Mouse (Mus musculus): ENCODE measurements around the gene Wdr82. TPM values are rescaled to one million over a fixed set of nuclear protein-coding genes. Genes with fewer than 3 reads are reported as not detected.
"Not testable (repeated sequence)": the region's sequence is repeated elsewhere in the genome, so short reads cannot be mapped to it uniquely, and the experiment has no call there.

The Wdr82 gene
- total RNA-seq, 1 experiment, result 95.8 TPM

DNA sequence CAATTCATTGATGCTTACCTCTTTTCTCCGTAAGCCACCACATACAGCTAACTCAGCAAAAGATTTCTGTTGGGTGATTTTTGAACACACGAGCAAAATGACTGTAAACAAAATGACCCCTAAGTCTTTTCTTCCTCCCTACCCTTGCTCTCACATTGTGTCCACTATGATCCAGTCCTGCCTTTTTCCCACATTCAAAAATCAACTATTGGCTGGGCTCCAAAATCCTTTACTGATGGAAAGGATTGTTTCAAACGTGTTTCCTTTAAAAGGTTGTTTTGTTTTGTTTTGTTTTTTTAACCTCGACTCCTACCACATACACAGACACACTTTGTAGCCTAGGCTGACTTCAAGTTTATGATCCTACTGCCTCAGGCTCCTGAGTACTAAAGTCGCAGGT lies 10.3 kb upstream of the Wdr82 start:
- Histone ChIP-seq H3K9me3 (ENCODE audit: control insufficient read depth, insufficient read depth, low read depth, low read length) (no peaks in the 10 kb centered on the region), H3K4me3 (ENCODE audit: insufficient read depth in 1 of 2, low read depth in 1 of 2, low read length in 2 of 2, poor library complexity in 1 of 2, severe bottlenecking in 1 of 2) (peak overlapping the region; percentile 81 to 93), H3K27ac (ENCODE audit: insufficient read depth, low read depth, low read length, poor library complexity, severe bottlenecking) (no peak overlapping the region), H3K9ac (ENCODE audit: insufficient read depth, low read depth, low read length, poor library complexity, severe bottlenecking) (peak overlapping the region; percentile 90; the same call in 1 of the 2 replicates), H3K4me1 (ENCODE audit: control insufficient read depth in 2 of 2, insufficient read depth in 2 of 2, low read length in 2 of 2, poor library complexity in 1 of 2) (peaks cover 9 to 12% of the 10 kb centered on the region in 2 experiments; a peak in 2 of 4 replicates), H3K36me3 (ENCODE audit: control insufficient read depth, insufficient read depth, low read length, poor library complexity, severe bottlenecking) (no peaks in the 10 kb centered on the region)
- DNase-seq (ENCODE audit: low read depth, low spot score), result no peak
- in situ Hi-C loops (cut with MboI; ENCODE audit: low sequenced_read_pairs in 2 of 2, unreplicated experiment in 2 of 2), result loop anchor here in 1 of 2 experiments (5.0 kb wide), 1 partner anchor 672 kb away; no protein-coding TSS in a partner anchor
- no peak for TF ChIP-seq HCFC1 (IDR thresholded peaks at IDR 0.05; ENCODE audit: borderline replicate concordance, insufficient read depth, low read length)
- TF ChIP-seq ZNF384 (IDR thresholded peaks at IDR 0.05; ENCODE audit: low read depth, low read length), result no peak
- TF ChIP-seq MAFK (IDR thresholded peaks at IDR 0.05; ENCODE audit: insufficient read depth, low read depth, low read length), result no peak
- TF ChIP-seq CHD2 (IDR thresholded peaks at IDR 0.05; ENCODE audit: low read depth, low read length), result no peak
- TF ChIP-seq ZC3H11A (IDR thresholded peaks at IDR 0.05; ENCODE audit: borderline replicate concordance, low read depth, low read length), result no peak

DNA sequence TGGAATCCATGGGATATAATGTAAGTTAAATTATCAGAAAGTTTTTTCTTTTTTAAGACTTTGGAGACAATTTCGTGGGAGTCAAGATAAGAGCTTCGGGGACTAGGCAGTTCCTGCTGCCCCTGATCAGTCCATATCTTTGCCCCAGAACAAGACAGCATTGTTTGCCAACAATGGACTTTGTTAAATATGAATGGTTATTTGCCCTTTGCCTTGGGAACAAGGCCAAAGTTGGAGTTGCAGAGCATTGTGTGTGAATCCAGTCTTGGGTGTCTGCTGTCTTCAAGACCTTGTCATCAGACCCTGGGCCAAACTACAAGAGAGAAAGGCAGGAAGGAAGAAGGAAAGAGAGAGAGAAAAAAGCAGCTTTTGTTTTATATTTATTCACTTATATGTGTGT lies 4.0 kb upstream of the Wdr82 start:
- H3K36me3 ChIP-seq (ENCODE audit: control insufficient read depth, insufficient read depth, low read length, poor library complexity, severe bottlenecking), result peaks cover 5% of the 10 kb centered on the region; the same call in 1 of the 2 replicates
- H3K27ac ChIP-seq (ENCODE audit: insufficient read depth, low read depth, low read length, poor library complexity, severe bottlenecking), result peak overlapping the region; percentile 88; the same call in 1 of the 2 replicates
- no peak overlapping the region for H3K9ac ChIP-seq (ENCODE audit: insufficient read depth, low read depth, low read length, poor library complexity, severe bottlenecking)
- DNase-seq (ENCODE audit: low read depth, low spot score), result no peak
- H3K4me1 ChIP-seq (ENCODE audit: control insufficient read depth in 2 of 2, insufficient read depth in 2 of 2, low read length in 2 of 2, poor library complexity in 1 of 2), result peaks cover 6 to 16% of the 10 kb centered on the region in 2 experiments
- in situ Hi-C loops (cut with MboI; ENCODE audit: low sequenced_read_pairs in 2 of 2, unreplicated experiment in 2 of 2), result loop anchor here in 1 of 2 experiments (5.0 kb wide), 1 partner anchor 661 kb away; no protein-coding TSS in a partner anchor
- no peak overlapping the region for H3K4me3 ChIP-seq (ENCODE audit: insufficient read depth in 1 of 2, low read depth in 1 of 2, low read length in 2 of 2, poor library complexity in 1 of 2, severe bottlenecking in 1 of 2)
- no peak for TF ChIP-seq ZC3H11A (IDR thresholded peaks at IDR 0.05; ENCODE audit: borderline replicate concordance, low read depth, low read length)
- TF ChIP-seq ZNF384 (IDR thresholded peaks at IDR 0.05; ENCODE audit: low read depth, low read length), result no peak
- no peak for TF ChIP-seq HCFC1 (IDR thresholded peaks at IDR 0.05; ENCODE audit: borderline replicate concordance, insufficient read depth, low read length)
- TF ChIP-seq CHD2 (IDR thresholded peaks at IDR 0.05; ENCODE audit: low read depth, low read length), result no peak
- TF ChIP-seq MAFK (IDR thresholded peaks at IDR 0.05; ENCODE audit: insufficient read depth, low read depth, low read length), result no peak
- no peaks in the 10 kb centered on the region for H3K9me3 ChIP-seq (ENCODE audit: control insufficient read depth, insufficient read depth, low read depth, low read length)

DNA sequence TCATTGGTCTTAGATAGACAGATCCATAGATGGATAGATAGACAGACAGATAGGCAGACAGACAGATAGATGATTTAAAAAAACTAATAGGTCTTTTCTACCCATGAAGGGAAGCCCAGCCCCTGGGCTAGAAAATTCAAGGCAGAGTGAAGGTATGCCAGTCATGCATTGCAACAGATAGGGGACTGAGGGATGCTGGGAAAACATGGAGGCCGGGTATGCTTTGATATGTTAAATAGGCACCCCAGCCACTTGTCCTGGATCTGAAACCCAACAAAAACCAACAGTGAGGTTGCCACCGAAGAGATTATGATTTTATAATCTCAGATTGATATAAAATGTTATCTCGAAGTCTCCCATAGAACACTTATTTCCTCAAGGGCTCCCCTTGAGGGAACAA lies 3.5 kb upstream of the Wdr82 start:
- no peak for TF ChIP-seq ZC3H11A (IDR thresholded peaks at IDR 0.05; ENCODE audit: borderline replicate concordance, low read depth, low read length)
- TF ChIP-seq ZNF384 (IDR thresholded peaks at IDR 0.05; ENCODE audit: low read depth, low read length), result 0 out of 2 replicates have a peak, but pooled peaks have one; percentile 4
- H3K36me3 ChIP-seq (ENCODE audit: control insufficient read depth, insufficient read depth, low read length, poor library complexity, severe bottlenecking), result peaks cover 5% of the 10 kb centered on the region; the same call in 1 of the 2 replicates
- H3K9ac ChIP-seq (ENCODE audit: insufficient read depth, low read depth, low read length, poor library complexity, severe bottlenecking), result no peak overlapping the region
- in situ Hi-C loops (cut with MboI; ENCODE audit: low sequenced_read_pairs in 2 of 2, unreplicated experiment in 2 of 2), result loop anchor here in 1 of 2 experiments (5.0 kb wide), 1 partner anchor 660 kb away; no protein-coding TSS in a partner anchor
- DNase-seq (ENCODE audit: low read depth, low spot score), result no peak
- H3K9me3 ChIP-seq (ENCODE audit: control insufficient read depth, insufficient read depth, low read depth, low read length), result no peaks in the 10 kb centered on the region
- H3K4me3 ChIP-seq (ENCODE audit: insufficient read depth in 1 of 2, low read depth in 1 of 2, low read length in 2 of 2, poor library complexity in 1 of 2, severe bottlenecking in 1 of 2), result no peak overlapping the region
- peak overlapping the region; percentile 88; the same call in 1 of the 2 replicates for H3K27ac ChIP-seq (ENCODE audit: insufficient read depth, low read depth, low read length, poor library complexity, severe bottlenecking)
- H3K4me1 ChIP-seq (ENCODE audit: control insufficient read depth in 2 of 2, insufficient read depth in 2 of 2, low read length in 2 of 2, poor library complexity in 1 of 2), result peaks cover 6 to 16% of the 10 kb centered on the region in 2 experiments

DNA sequence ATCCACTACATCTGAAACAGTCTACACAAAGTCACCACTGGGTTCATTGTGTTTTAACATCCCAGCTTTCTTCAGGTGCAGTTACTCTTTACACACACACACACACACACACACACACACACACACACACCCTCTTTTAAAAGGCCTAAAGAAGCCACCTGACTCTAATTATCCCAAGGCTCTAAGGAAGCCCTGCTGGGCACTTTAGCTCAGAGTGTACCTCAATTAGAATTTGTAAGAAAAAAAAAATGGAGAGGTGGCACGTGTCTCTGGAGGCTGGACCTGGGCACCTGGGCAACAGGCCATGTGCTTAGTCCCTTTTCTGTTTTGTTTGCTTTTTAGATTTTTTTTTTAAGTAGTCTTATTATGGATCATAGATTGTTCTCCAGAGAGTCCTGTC lies 3.0 kb upstream of the Wdr82 start:
- Histone ChIP-seq H3K9me3 (ENCODE audit: control insufficient read depth, insufficient read depth, low read depth, low read length) (no peaks in the 10 kb centered on the region), H3K27ac (ENCODE audit: insufficient read depth, low read depth, low read length, poor library complexity, severe bottlenecking) (peak overlapping the region; percentile 88; the same call in 1 of the 2 replicates), H3K4me3 (ENCODE audit: insufficient read depth in 1 of 2, low read depth in 1 of 2, low read length in 2 of 2, poor library complexity in 1 of 2, severe bottlenecking in 1 of 2) (no peak overlapping the region), H3K9ac (ENCODE audit: insufficient read depth, low read depth, low read length, poor library complexity, severe bottlenecking) (no peak overlapping the region), H3K36me3 (ENCODE audit: control insufficient read depth, insufficient read depth, low read length, poor library complexity, severe bottlenecking) (peaks cover 5% of the 10 kb centered on the region; the same call in 1 of the 2 replicates), H3K4me1 (ENCODE audit: control insufficient read depth in 2 of 2, insufficient read depth in 2 of 2, low read length in 2 of 2, poor library complexity in 1 of 2) (peaks cover 8 to 16% of the 10 kb centered on the region in 2 experiments)
- no peak for TF ChIP-seq HCFC1 (IDR thresholded peaks at IDR 0.05; ENCODE audit: borderline replicate concordance, insufficient read depth, low read length)
- peak; percentile 92 for TF ChIP-seq ZNF384 (IDR thresholded peaks at IDR 0.05; ENCODE audit: low read depth, low read length)
- DNase-seq (ENCODE audit: low read depth, low spot score), result no peak
- in situ Hi-C loops (cut with MboI; ENCODE audit: low sequenced_read_pairs in 2 of 2, unreplicated experiment in 2 of 2), result loop anchor here in 1 of 2 experiments (5.0 kb wide), 1 partner anchor 660 kb away; no protein-coding TSS in a partner anchor

DNA sequence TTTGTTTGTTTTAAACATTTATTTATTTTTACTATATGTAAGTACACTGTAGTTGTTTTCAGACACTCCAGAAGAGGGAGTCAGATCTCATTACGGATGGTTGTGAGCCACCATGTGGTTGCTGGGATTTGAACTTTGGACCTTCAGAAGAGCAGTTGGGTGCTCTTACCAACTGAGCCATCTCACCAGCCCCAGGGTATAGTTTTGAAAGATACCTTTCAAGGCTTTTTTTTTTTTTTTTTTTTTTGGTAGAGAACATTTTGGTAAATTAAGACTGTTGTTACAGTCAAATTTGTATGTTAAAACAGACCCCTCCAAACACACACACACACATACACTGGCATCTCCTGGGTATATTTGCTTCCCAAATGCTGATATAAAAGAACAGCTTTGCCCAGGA lies 1.7 kb upstream of the Wdr82 start:
- peaks cover 10 to 16% of the 10 kb centered on the region in 2 experiments for H3K4me1 ChIP-seq (ENCODE audit: control insufficient read depth in 2 of 2, insufficient read depth in 2 of 2, low read length in 2 of 2, poor library complexity in 1 of 2)
- in situ Hi-C loops (cut with MboI; ENCODE audit: low sequenced_read_pairs in 2 of 2, unreplicated experiment in 2 of 2), result loop anchor here in 1 of 2 experiments (5.0 kb wide), 1 partner anchor 658 kb away; no protein-coding TSS in a partner anchor
- not testable (repeated sequence) for H3K9ac ChIP-seq (ENCODE audit: insufficient read depth, low read depth, low read length, poor library complexity, severe bottlenecking); DNase-seq (ENCODE audit: low read depth, low spot score); H3K27ac ChIP-seq (ENCODE audit: insufficient read depth, low read depth, low read length, poor library complexity, severe bottlenecking); H3K4me3 ChIP-seq (ENCODE audit: insufficient read depth in 1 of 2, low read depth in 1 of 2, low read length in 2 of 2, poor library complexity in 1 of 2, severe bottlenecking in 1 of 2); H3K36me3 ChIP-seq (ENCODE audit: control insufficient read depth, insufficient read depth, low read length, poor library complexity, severe bottlenecking); H3K9me3 ChIP-seq (ENCODE audit: control insufficient read depth, insufficient read depth, low read depth, low read length)

Data from ES-E14 (cell line).